10 mouse cellular contexts compared by ENCODE assay signal in genomic region chr7:67064627-67065305, GRCm38 (mm10).
DNase-seq lines count a peak whose midpoint lies in the region; ATAC-seq and TF ChIP-seq lines count a peak whose summit lies in the region.
"Had no signal": no experiment of that assay in that cellular context is flagged by ENCODE, and none has a peak within 500 bp of the region (broad histone marks: within the 10 kb centered on the region; RNA-seq: fewer than 3 reads in every experiment).

No protein-coding gene starts in this region.

- WGBS in lung, embryonic 14.5 days, result 66% methylated on average over 10 of the region's 10 CpGs
- WGBS in heart, embryonic 13.5 days, result 75% methylated on average over 10 of the region's 10 CpGs
- WGBS in midbrain, embryonic 14.5 days, result 88% methylated on average over 10 of the region's 10 CpGs

- H3K9ac ChIP-seq in lung, embryonic 14.5 days, result no peak overlapping the region
- H3K9ac ChIP-seq in heart, embryonic 13.5 days, result no peak overlapping the region
- H3K9ac ChIP-seq in midbrain, embryonic 14.5 days (replicated peaks; ENCODE audit: low read length), result no peak overlapping the region
- H3K9ac ChIP-seq: forebrain, postnatal 0 days; stomach, embryonic 15.5 days had no signal

- no peak overlapping the region for H3K4me2 ChIP-seq in lung, embryonic 14.5 days
- H3K4me2 ChIP-seq in heart, embryonic 13.5 days, result no peak overlapping the region
- no peak overlapping the region for H3K4me2 ChIP-seq in midbrain, embryonic 14.5 days (ENCODE audit: low read length)
- H3K4me2 ChIP-seq: stomach, embryonic 15.5 days had no signal

- peak; percentile 37 for DNase-seq in lung, embryonic 14.5 days
- DNase-seq in lung, postnatal 14 days, result no peak
- DNase-seq in layer of hippocampus, postnatal 36 days, result peak; percentile 38 to 43
- peak; percentile 54 for DNase-seq in right cerebral cortex, postnatal 10 days (ENCODE audit: low spot score in 2 of 2)
- DNase-seq in spleen, postnatal 36 days (ENCODE audit: low spot score in 2 of 2), result no peak
- DNase-seq in midbrain, embryonic 14.5 days, result no peak
- DNase-seq in cerebellum, postnatal 36 days, result no peak
- DNase-seq: forebrain, postnatal 0 days had no signal

- ATAC-seq in lung, embryonic 14.5 days (ENCODE audit: insufficient read depth), result no peak
- ATAC-seq in heart, embryonic 13.5 days (ENCODE audit: extremely low read depth, insufficient number of reproducible peaks, low FRiP score, low TSS enrichment), result no peak
- no peak for ATAC-seq in midbrain, embryonic 14.5 days (ENCODE audit: low FRiP score, low TSS enrichment)
- ATAC-seq: forebrain, postnatal 0 days had no signal

- peak overlapping the region; percentile 6; the same call in 1 of the 2 replicates for H3K27ac ChIP-seq in lung, embryonic 14.5 days (ENCODE audit: low read depth)
- 0 out of 2 replicates have a peak overlapping the region, but pooled peaks have one; percentile 48 for H3K27ac ChIP-seq in heart, embryonic 13.5 days (replicated peaks)
- H3K27ac ChIP-seq in midbrain, embryonic 14.5 days (replicated peaks; ENCODE audit: low read depth, low read length), result no peak overlapping the region
- H3K27ac ChIP-seq: stomach, embryonic 15.5 days had no signal

- no peaks in the 10 kb centered on the region for H3K36me3 ChIP-seq in lung, embryonic 14.5 days (ENCODE audit: insufficient read depth)
- H3K36me3 ChIP-seq in heart, embryonic 13.5 days, result no peaks in the 10 kb centered on the region
- no peaks in the 10 kb centered on the region for H3K36me3 ChIP-seq in midbrain, embryonic 14.5 days (ENCODE audit: control insufficient read depth, insufficient read depth, low read length)
- H3K36me3 ChIP-seq: stomach, embryonic 15.5 days had no signal

- no peaks in the 10 kb centered on the region for H3K9me3 ChIP-seq in lung, embryonic 14.5 days (ENCODE audit: low read depth, low read length)
- no peaks in the 10 kb centered on the region for H3K9me3 ChIP-seq in heart, embryonic 13.5 days
- H3K9me3 ChIP-seq in midbrain, embryonic 14.5 days (ENCODE audit: control insufficient read depth, low read length), result no peaks in the 10 kb centered on the region
- H3K9me3 ChIP-seq: stomach, embryonic 15.5 days had no signal

- no peak overlapping the region for H3K4me3 ChIP-seq in lung, embryonic 14.5 days (ENCODE audit: low read depth, low read length)
- H3K4me3 ChIP-seq in heart, embryonic 13.5 days, result no peak overlapping the region
- no peak overlapping the region for H3K4me3 ChIP-seq in midbrain, embryonic 14.5 days (replicated peaks; ENCODE audit: low read depth, low read length)
- H3K4me3 ChIP-seq: stomach, embryonic 15.5 days had no signal

- no peaks in the 10 kb centered on the region for H3K27me3 ChIP-seq in lung, embryonic 14.5 days (ENCODE audit: insufficient read depth, low read length)
- no peaks in the 10 kb centered on the region for H3K27me3 ChIP-seq in heart, embryonic 13.5 days (replicated peaks)
- no peaks in the 10 kb centered on the region for H3K27me3 ChIP-seq in midbrain, embryonic 14.5 days (ENCODE audit: control insufficient read depth, insufficient read depth, low read length)
- H3K27me3 ChIP-seq: stomach, embryonic 15.5 days had no signal

- H3K4me1 ChIP-seq in lung, embryonic 14.5 days (ENCODE audit: insufficient read depth), result no peaks in the 10 kb centered on the region
- peaks cover 17% of the 10 kb centered on the region for H3K4me1 ChIP-seq in heart, embryonic 13.5 days
- H3K4me1 ChIP-seq in midbrain, embryonic 14.5 days (ENCODE audit: control insufficient read depth, insufficient read depth, low read length), result no peaks in the 10 kb centered on the region
- H3K4me1 ChIP-seq: stomach, embryonic 15.5 days had no signal

- TF ChIP-seq CTCF in lung, embryonic 14.5 days (IDR thresholded peaks at IDR 0.05; ENCODE audit: low read depth), result no peak

Comparison
In these comparisons a context has a peak if more than half of its experiments do, and no peak if none do; other contexts are left out.
1. DNase-seq: peak in lung, embryonic 14.5 days (single experiment), layer of hippocampus, postnatal 36 days (2 of 2) and right cerebral cortex, postnatal 10 days (2 of 2); none in lung, postnatal 14 days (single experiment), spleen, postnatal 36 days (0 of 2), midbrain, embryonic 14.5 days (single experiment) and cerebellum, postnatal 36 days (0 of 2).